Mouse (Mus musculus) myocyte (in vitro differentiated cells): ENCODE results near the gene Gm21969.

Experiments
- CEBPB ChIP-seq: IDR thresholded peaks from 2 replicates; pipeline ENCODE4 v1.6.1; 2011; ENCODE audit warnings: mild to moderate bottlenecking, moderate library complexity; ENCODE audit not compliant: poor library complexity, insufficient read depth, severe bottlenecking
- POLR2A ChIP-seq: IDR thresholded peaks from one replicate; pipeline ENCODE4 v1.6.1; 2011; ENCODE audit warnings: low read depth, mild to moderate bottlenecking, control low read depth, moderate library complexity; ENCODE audit not compliant: insufficient read length
- TCF3 ChIP-seq: IDR thresholded peaks from one replicate; pipeline ENCODE4 v1.6.1; 2011; ENCODE audit warnings: low read depth, control low read depth; ENCODE audit not compliant: insufficient read length

GRCm38 (mm10) chr4:139667632-139668031 lies 64.6 kb downstream of the Gm21969 start:
- TF ChIP-seq TCF3 (no peak), POLR2A (no peak), CEBPB (no peak)
